Mouse (Mus musculus): ENCODE measurements around the gene Gpr157.

GRCm38 (mm10) chr4:150091887-150092582, 4.9 kb downstream of the Gpr157 start:
- TF ChIP-seq ZNF384 (IDR thresholded peaks at IDR 0.05; ENCODE audit: low read depth, low read length) (no peak), ZC3H11A (IDR thresholded peaks at IDR 0.05; ENCODE audit: borderline replicate concordance, low read depth, low read length) (no peak), MAFK (IDR thresholded peaks at IDR 0.05; ENCODE audit: insufficient read depth, low read depth, low read length) (no peak)

Data from ES-E14 (cell line).